Mouse (Mus musculus) liver, adult (tissue): ENCODE measurements around the gene Padi2.

ENCODE experiments used
- GATA4 ChIP-seq: IDR thresholded peaks from 2 replicates; pipeline ENCODE4 v1.6.1; 2014; ENCODE audit warnings: mild to moderate bottlenecking, low read length; ENCODE audit not compliant: insufficient replicate concordance

The Padi2 gene

GRCm38 (mm10) chr4:140908627-140909026 is 2.5 kb downstream of the Padi2 start:
- TF ChIP-seq GATA4 = no peak

- TF ChIP-seq GATA4 = no peak
Observed at GRCm38 (mm10) chr4:140909536-140909935, 3.4 kb downstream of the Padi2 start.

GRCm38 (mm10) chr4:140910661-140911310 is 4.6 kb downstream of the Padi2 start:
- TF ChIP-seq GATA4 = no peak

GRCm38 (mm10) chr4:140911416-140911815 is 5.3 kb downstream of the Padi2 start:
- TF ChIP-seq GATA4 = no peak

- TF ChIP-seq GATA4 = no peak
Observed at GRCm38 (mm10) chr4:140912271-140912833, 6.2 kb downstream of the Padi2 start.

- TF ChIP-seq GATA4 = no peak
Observed at GRCm38 (mm10) chr4:140913565-140913964, 7.4 kb downstream of the Padi2 start.

- no peak for TF ChIP-seq GATA4
Observed at GRCm38 (mm10) chr4:140914731-140915131, 8.6 kb downstream of the Padi2 start.

GRCm38 (mm10) chr4:140915235-140915634 is 9.1 kb downstream of the Padi2 start:
- TF ChIP-seq GATA4 = no peak

GRCm38 (mm10) chr4:140916296-140916695 is 10.2 kb downstream of the Padi2 start:
- TF ChIP-seq GATA4 = no peak

- TF ChIP-seq GATA4 = no peak
Observed at GRCm38 (mm10) chr4:140917451-140917850, 11.3 kb downstream of the Padi2 start.

GRCm38 (mm10) chr4:140919974-140920836 is 14.1 kb downstream of the Padi2 start:
- no peak for TF ChIP-seq GATA4

- no peak for TF ChIP-seq GATA4
Observed at GRCm38 (mm10) chr4:140922508-140922907, 16.4 kb downstream of the Padi2 start.

GRCm38 (mm10) chr4:140925648-140926047 is 19.5 kb downstream of the Padi2 start:
- no peak for TF ChIP-seq GATA4

GRCm38 (mm10) chr4:140928349-140928748 is 22.2 kb downstream of the Padi2 start:
- TF ChIP-seq GATA4 = no peak

GRCm38 (mm10) chr4:140929745-140930144 is 23.6 kb downstream of the Padi2 start:
- no peak for TF ChIP-seq GATA4

GRCm38 (mm10) chr4:140930900-140931470 is 24.8 kb downstream of the Padi2 start:
- TF ChIP-seq GATA4 = no peak

- TF ChIP-seq GATA4 = no peak
Observed at GRCm38 (mm10) chr4:140935643-140936042, 29.5 kb downstream of the Padi2 start.
